Mouse (Mus musculus) left cerebral cortex, adult 11 months (tissue): Measurements from ENCODE around the gene Sec31a.

Experiments
- DNase-seq: peaks from one replicate; pipeline ENCODE4 v3.0.0; 2022; ENCODE audit warnings: low spot score

Gene Sec31a

GRCm38 (mm10) chr5:100408485-100408884 is 7.5 kb downstream of the Sec31a start:
- no peak for DNase-seq

DNA sequence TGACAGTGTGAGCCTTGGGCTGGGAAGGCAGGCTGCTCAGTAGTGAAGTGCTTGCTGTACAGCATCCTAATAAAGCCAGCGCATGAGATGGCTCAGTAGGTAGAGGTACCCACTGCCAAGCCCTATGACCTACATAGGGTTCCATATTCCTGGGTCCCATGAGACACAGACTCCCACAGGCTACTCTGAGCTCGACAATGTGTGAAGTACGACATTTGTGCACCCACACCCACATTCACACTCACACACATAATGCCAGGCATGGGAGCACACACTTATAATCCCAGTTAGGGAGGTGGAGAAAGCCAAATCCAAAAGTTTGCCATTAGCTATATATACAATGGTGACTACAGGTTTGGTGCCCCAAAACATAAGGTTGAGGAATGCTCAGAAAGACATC is 19.3 kb downstream of the Sec31a start:
- DNase-seq = no peak

DNA sequence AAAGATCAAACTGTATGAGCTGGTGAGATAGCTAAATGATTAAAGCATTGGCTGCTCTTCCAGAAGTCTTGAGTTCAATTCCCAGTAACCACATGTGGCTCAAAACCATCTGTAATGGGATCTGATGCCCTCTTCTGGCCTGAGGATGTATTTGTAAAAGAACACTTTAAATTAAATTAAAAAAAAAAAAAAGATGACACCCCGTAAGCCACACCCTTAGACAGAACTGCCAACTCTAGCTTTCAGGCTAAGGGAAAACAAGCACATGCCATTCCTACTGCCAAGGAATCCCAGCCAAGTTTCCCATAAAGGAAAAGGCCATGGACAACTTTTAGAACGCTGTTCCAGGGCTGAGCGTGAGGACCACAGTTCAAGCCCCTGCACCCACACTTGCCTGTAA is 22.4 kb downstream of the Sec31a start:
- no peak for DNase-seq

DNA sequence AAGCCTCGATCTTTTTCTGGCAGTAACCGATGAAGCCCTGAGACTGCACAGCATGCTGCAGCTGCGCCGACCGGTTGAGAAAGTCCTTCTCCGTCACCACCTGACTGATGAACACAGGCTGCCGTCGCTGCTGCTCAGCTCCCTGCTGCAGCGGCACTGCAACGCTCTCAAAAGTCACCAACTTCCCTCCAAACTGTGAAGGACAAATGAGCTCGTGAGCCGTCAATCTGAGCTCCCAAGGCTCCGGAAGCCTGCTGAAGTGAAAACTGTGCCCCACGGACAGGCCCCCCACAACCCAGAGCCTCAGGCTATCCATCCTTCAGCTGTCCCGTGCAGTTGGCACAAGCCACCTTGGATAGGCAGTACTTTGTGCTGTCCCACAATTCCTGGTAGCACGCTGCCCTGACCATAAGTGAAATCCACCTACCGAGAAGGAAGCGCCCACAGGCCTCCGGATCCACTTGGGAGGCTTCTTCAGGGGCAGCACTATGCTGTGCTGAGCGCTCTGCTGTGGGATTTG is 23.5 kb downstream of the Sec31a start:
- DNase-seq = no peak

DNA sequence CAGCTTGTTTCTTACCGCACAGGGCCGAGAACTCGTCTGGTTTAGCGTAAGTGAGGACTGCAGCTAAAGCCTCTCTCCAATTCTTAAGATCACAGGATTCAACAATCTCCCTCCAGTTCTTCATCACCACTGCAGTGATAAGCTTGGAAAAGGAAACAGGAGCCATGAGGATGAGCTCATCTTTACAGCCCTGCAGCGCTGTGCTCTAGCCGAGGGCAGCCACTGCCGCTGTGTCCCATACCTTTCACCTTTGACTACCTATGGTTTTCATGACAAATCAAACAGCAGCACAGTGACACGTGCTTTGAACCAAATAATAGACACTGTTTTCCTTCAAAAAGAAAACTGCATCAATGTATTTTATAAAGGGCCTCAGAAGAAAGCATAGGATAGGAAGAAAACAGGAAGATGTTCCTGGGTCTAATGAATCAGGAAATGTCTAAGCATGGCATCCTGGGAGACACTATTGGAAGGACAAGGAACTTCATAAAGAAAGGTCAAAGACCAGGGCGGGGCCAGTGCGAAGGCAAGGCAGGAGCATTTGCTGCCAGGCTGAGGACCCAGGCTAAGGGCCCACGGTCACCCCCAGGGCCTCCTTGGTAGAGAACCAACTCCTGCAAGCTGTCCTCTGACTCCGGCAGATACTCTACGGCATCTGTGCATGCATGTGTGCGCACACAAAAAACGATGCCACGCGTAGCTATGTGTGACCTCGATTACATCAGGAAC is 32.1 kb downstream of the Sec31a start:
- no peak for DNase-seq

- DNase-seq = peak; percentile 32
Observed at GRCm38 (mm10) chr5:100381094-100381493, 34.9 kb downstream of the Sec31a start.

DNA sequence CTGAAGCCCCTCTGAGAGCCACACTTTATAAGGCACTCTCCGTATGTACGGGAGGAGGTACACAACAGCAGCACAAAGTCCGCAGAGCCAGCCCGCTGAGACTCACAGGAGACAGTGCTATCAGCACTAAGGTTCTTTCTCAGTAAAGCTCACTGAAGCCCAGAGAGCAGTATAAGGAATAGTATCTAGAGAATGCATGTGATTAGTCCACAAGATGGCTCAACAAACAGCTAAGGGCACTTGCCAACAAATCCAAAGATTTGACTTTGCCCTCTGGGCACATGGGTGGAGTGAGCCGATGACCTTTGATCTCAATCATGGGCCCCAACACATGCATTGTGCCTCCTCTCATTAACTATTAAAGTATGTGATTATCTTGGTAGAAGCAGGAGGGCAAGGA is 35.8 kb downstream of the Sec31a start:
- DNase-seq = no peak

DNA sequence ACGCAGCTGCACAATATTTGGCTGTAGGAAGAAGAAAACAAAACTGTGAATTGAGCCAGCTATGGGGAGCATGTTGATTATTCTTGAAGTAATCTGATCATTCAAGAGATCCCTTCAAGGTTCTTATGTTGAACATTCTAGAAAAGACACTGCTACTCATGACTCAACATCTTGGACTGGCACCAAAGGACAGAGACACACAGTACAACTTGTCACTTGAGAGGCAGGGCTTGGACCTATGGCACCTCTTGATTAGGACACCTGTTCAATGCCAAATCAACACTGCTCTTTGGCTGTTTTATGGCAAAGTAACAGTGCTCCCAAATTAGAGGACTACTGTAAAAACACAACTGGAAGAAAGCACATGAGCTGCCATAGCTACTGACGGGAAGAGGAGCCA is 37.1 kb downstream of the Sec31a start:
- no peak for DNase-seq

GRCm38 (mm10) chr5:100378211-100378610 is 37.8 kb downstream of the Sec31a start:
- DNase-seq = no peak

DNA sequence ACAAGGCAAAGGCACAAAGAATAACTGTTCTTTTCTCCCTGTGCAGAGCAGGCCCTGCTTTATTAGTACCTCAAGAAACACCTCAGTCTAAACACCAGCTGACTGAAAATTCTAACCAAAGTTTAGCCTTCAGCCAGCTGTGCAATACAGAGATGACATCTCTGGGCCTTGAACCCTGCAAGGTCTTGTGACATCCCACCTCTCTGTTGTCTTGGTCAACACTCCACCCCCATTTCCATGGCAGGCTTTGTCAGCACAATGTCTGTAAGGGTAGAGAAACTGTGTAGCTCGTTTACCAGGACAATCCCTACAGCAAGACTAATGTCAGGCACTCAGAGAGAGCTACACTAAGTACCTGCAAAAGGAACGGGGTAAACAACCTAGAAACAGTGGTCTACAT is 38.7 kb downstream of the Sec31a start:
- DNase-seq = no peak

DNA sequence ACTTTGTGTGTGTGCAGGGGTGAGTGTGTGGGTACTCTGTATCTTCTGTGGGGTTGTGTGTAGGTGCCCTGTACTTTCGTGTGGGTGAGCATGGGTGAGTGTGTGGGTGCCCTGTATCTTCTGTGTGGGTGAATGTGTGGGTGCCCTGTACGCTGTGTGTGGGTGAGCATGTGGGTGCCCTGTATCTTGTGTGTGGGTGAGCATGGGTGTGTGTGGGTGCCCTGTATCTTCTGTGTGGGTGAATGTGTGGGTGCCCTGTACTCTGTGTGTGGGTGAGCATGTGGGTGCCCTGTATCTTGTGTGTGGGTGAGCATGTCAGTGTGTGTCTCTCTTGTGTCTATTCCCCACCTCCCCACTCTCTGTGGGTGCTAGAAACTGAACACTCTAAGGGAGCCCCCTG is 41.3 kb downstream of the Sec31a start:
- no peak for DNase-seq

DNA sequence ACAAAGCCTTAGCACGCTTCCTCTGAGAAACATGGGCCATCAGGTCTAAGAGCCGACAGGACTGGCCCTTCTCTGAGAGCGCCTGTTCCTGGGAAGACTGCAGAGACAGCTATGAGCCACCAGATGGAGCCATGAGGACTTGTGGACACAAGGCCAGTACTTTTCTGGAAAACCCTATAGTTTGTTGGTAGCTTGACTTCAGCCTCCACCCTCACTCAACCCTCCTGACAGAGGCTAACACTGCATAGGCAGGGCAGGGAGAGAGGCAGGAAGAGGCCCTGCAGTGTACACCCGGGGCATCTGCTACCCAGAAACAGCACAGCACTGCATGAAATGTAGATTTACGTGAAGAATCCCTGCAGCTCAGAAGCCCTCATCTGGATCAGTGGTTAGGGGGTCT is 42.1 kb downstream of the Sec31a start:
- peak; percentile 29 for DNase-seq

DNA sequence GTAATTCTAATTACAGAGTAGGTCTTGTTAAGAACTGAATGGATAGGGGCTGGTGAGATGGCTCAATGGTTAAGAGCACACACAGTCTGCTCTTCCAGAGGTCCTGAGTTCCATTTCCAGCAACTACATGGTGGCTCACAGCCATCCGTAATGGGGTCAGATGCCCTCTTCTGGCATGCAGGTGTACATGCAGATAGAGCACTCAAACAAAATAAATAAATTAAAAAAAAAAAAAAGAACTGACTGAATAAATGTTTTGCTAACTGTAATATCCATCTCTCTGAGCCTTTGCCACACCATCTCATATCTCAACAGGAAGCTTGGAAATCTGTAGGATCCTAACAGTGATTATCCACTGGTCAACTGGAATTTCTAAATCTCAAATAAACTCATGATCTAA is 45.1 kb downstream of the Sec31a start:
- DNase-seq = no peak

GRCm38 (mm10) chr5:100369825-100370459 is 46.1 kb downstream of the Sec31a start:
- DNase-seq = no peak

- no peak for DNase-seq
Observed at GRCm38 (mm10) chr5:100369093-100369492, 46.9 kb downstream of the Sec31a start.

DNA sequence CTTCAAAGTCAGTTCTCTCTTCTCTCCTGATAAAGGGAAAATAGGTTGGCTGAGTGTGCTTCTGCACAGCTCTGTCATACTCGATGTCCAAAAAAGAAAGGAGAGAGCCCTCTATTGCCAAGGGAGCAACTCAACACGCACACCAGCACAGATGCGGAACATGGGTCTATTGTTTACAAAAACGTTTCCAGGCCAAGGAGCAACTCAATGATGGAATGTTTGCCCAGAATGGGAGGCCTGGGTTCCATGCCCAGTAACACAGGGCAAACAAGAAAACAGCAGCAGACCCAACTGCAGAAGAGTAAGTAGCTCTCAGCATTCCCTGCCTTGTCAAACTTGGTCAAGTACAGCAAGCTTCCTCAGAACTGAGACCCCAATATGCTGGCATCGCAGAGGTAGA is 47.5 kb downstream of the Sec31a start:
- DNase-seq = no peak

- DNase-seq = no peak
Observed at GRCm38 (mm10) chr5:100367051-100367450, 49.0 kb downstream of the Sec31a start.

- no peak for DNase-seq
Observed at GRCm38 (mm10) chr5:100360296-100360695, 55.7 kb downstream of the Sec31a start.

- no peak for DNase-seq
Observed at GRCm38 (mm10) chr5:100358334-100358733, 57.7 kb downstream of the Sec31a start.

DNA sequence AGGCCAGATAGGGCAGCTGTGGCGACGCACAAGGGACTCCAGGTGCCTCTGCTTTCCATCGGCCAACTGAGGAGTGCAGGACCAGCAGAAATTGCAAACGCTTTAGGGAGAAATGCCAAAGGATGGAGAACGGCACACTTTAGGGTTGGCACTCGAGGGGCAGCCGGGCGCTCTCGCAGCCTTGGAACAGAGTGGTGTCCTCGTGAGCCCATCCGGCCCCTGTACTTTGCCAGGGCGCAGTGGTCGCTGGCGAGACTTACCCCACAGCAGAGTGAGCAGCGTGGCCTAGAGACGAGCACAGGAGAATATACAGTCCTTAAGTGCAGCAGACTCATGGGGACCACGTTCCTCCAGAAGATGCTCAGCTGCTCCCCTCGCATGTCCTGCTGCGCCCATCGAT is 61.4 kb downstream of the Sec31a start:
- no peak for DNase-seq

DNA sequence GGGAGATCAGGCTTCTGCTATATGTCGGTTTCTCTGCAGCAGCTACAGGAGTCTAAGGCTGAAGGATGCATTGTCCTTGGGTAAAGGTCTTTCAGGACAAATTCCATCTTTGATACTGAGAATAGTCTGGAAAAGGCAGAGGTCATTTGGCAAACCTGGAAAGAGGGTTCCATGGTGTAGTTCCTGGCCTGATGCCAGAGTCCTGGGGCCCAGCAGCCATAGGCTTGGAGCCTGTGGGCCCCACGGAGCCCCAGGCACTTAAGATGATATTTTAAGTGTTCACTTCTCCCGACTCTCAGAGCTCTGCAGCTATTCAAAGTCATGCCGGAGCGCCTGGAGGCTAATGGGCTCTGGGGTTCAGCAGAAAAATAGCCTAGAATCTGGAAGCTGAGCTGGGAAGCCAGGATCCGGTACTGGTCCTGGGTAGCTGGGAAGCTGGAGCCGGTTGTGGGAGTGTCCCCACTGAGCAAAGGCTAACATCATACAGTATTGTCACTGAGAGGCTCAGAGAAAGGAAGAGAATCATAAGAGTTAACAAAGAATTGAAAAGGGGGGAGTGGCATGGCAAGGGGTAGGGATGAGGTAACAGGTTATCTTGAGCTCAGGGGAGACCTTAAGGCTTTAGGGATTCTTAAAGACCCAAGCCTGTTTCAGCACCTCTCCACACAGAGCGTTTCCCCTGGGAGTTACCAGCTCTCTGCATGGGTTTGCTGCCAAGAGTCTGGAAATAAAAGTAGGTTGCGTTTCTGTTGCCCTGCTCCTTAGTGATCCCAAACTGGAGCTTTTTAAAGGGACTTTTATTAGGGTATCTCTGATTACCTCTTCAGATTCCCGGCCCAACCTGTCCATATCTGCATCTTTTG is 62.8 kb downstream of the Sec31a start:
- DNase-seq = no peak

DNA sequence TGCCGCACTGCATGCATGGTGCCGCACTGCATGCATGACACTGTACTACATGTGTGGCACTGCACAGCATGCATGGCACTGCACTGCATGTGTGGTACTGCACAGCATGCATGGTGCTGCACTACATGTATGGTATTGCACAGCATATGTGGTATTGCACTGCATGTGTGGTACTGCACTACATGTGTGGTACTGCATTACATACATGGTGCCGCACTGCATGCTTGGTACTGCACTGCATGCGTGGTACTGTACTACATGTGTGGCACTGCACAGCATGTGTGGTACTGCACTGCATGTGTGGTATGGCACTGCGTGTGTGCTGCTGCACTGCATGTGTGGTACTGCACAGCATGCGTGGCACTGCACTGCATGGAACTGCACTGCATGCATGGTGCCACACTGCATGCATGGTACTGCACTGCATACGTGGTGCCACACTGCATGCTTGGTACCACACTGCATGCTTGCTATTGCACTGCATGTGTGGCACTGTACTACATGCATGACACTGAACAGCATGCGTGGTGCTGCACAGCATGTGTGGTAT is 65.1 kb downstream of the Sec31a start:
- no peak for DNase-seq
